Comparison of ENCODE assay signal across 10 mouse cellular contexts in the genomic region with DNA sequence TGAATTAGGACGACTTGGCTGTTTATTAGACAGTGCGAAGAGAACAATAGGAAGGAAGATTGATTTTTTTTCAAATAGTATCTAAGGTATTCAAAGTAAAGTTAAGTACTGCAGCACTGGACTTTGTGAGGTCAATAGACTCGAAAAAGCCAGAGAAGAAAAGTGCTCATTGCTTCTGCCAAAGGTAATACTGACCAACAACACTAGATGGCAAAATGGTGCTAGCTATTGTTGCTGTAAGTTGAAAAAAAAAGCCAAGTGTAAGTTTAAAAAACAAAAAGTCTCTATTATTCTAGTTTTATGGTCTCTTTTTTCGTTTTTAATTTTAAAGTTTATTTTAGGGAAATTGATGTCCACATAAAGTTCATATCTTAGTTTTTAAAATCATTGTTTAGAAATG.
DNase-seq lines count a peak whose midpoint lies in the region; ATAC-seq and TF ChIP-seq lines count a peak whose summit lies in the region.
"Had no signal": no experiment of that assay in that cellular context is flagged by ENCODE, and none has a peak within 500 bp of the region (broad histone marks: within the 10 kb centered on the region; RNA-seq: fewer than 3 reads in every experiment).

No protein-coding gene starts in this region.

- H3K27me3 ChIP-seq in kidney, embryonic 15.5 days: 0 out of 2 replicates have a peak, but pooled peaks cover 9% of the 10 kb centered on the region
- no peaks in the 10 kb centered on the region for H3K27me3 ChIP-seq in E14TG2a.4 (ENCODE audit: insufficient read depth, low read length)
- H3K27me3 ChIP-seq in intestine, embryonic 15.5 days (replicated peaks): no peaks in the 10 kb centered on the region
- H3K27me3 ChIP-seq: heart, embryonic 15.5 days; limb, embryonic 15.5 days had no signal

- H3K27ac ChIP-seq in kidney, embryonic 15.5 days: no peak overlapping the region
- H3K27ac ChIP-seq in intestine, embryonic 15.5 days: no peak overlapping the region
- H3K27ac ChIP-seq: heart, embryonic 15.5 days; limb, embryonic 15.5 days had no signal

- no peak overlapping the region for H3K4me2 ChIP-seq in kidney, embryonic 15.5 days
- no peak overlapping the region for H3K4me2 ChIP-seq in intestine, embryonic 15.5 days (replicated peaks)
- H3K4me2 ChIP-seq: heart, embryonic 15.5 days; limb, embryonic 15.5 days had no signal

- DNase-seq in cerebellum, adult 9-11 months: peak; percentile 2
- DNase-seq in cerebellum, adult 18-20 months: no peak
- DNase-seq in kidney, postnatal 14 days: peak; percentile 20
- peak; percentile 26 for DNase-seq in fibroblast of lung, adult 2 months (ENCODE audit: low read depth)
- DNase-seq in thymus, postnatal 36 days: no peak

- no peak for ATAC-seq in kidney, embryonic 15.5 days (replicated peaks; ENCODE audit: low FRiP score)
- ATAC-seq in intestine, embryonic 15.5 days: no peak

- no peak overlapping the region for H3K9ac ChIP-seq in kidney, embryonic 15.5 days
- H3K9ac ChIP-seq in intestine, embryonic 15.5 days: no peak overlapping the region
- H3K9ac ChIP-seq: heart, embryonic 15.5 days; limb, embryonic 15.5 days had no signal

- 24% methylated on average over 4 of the region's 4 CpGs for WGBS in kidney, embryonic 15.5 days
- WGBS in intestine, embryonic 15.5 days: 17% methylated on average over 4 of the region's 4 CpGs

- no peaks in the 10 kb centered on the region for H3K4me1 ChIP-seq in kidney, embryonic 15.5 days
- no peaks in the 10 kb centered on the region for H3K4me1 ChIP-seq in E14TG2a.4 (replicated peaks; ENCODE audit: low read depth, low read length)
- no peaks in the 10 kb centered on the region for H3K4me1 ChIP-seq in intestine, embryonic 15.5 days (replicated peaks)
- H3K4me1 ChIP-seq: heart, embryonic 15.5 days; limb, embryonic 15.5 days had no signal

- H3K36me3 ChIP-seq in kidney, embryonic 15.5 days: no peaks in the 10 kb centered on the region
- H3K36me3 ChIP-seq in E14TG2a.4 (ENCODE audit: insufficient read depth, low read length): no peaks in the 10 kb centered on the region
- no peaks in the 10 kb centered on the region for H3K36me3 ChIP-seq in intestine, embryonic 15.5 days
- H3K36me3 ChIP-seq: heart, embryonic 15.5 days; limb, embryonic 15.5 days had no signal

- TF ChIP-seq CTCF in E14TG2a.4 (conservative IDR thresholded peaks at IDR 0.05; ENCODE audit: low read length): peak; percentile 35

- H3K4me3 ChIP-seq in kidney, embryonic 15.5 days (replicated peaks): no peak overlapping the region
- no peak overlapping the region for H3K4me3 ChIP-seq in E14TG2a.4 (replicated peaks; ENCODE audit: low read length)
- no peak overlapping the region for H3K4me3 ChIP-seq in intestine, embryonic 15.5 days (replicated peaks)
- H3K4me3 ChIP-seq: heart, embryonic 15.5 days; limb, embryonic 15.5 days had no signal

- no peaks in the 10 kb centered on the region for H3K9me3 ChIP-seq in kidney, embryonic 15.5 days (replicated peaks)
- H3K9me3 ChIP-seq in E14TG2a.4 (ENCODE audit: low read length): no peaks in the 10 kb centered on the region
- H3K9me3 ChIP-seq in intestine, embryonic 15.5 days: no peaks in the 10 kb centered on the region
- H3K9me3 ChIP-seq: heart, embryonic 15.5 days; limb, embryonic 15.5 days had no signal

Comparison
In these comparisons a context has a peak if more than half of its experiments do, and no peak if none do; other contexts are left out.
1. DNase-seq: peak in cerebellum, adult 9-11 months (single experiment), kidney, postnatal 14 days (single experiment) and fibroblast of lung, adult 2 months (single experiment); none in cerebellum, adult 18-20 months (0 of 2) and thymus, postnatal 36 days (0 of 2).